Mouse (Mus musculus) myocyte (in vitro differentiated cells): ENCODE measurements at regions not wholly inside any gene's neighbourhood (a gene's known extent, or its start where the extent isn't known, plus 50 kb on each side); places are given as distances from the start of the nearest gene placed in this dataset.

ENCODE experiments used
- H3K27me3 ChIP-seq: one replicate; pipeline ENCODE4 v1.6.1; 2011; ENCODE audit not compliant: control insufficient read depth, insufficient read depth, insufficient read length
- H3K36me3 ChIP-seq: one replicate; pipeline ENCODE4 v1.6.1; 2011; ENCODE audit not compliant: control insufficient read depth, insufficient read depth
- H3K4me2 ChIP-seq: one replicate; pipeline ENCODE4 v1.6.1; 2011; ENCODE audit warnings: low read depth, control low read depth
- H3K4me3 ChIP-seq: one replicate; pipeline ENCODE4 v1.5.1; 2011; ENCODE audit warnings: mild to moderate bottlenecking, control low read depth, moderate library complexity
- H3K79me2 ChIP-seq: one replicate; pipeline ENCODE4 v1.6.1; 2011; ENCODE audit not compliant: control insufficient read depth, insufficient read depth
- H3ac ChIP-seq: one replicate; pipeline ENCODE4 v1.6.1; 2011; ENCODE audit not compliant: control insufficient read depth, insufficient read length
- CEBPB ChIP-seq: IDR thresholded peaks from 2 replicates; pipeline ENCODE4 v1.6.1; 2011; ENCODE audit warnings: mild to moderate bottlenecking, moderate library complexity; ENCODE audit not compliant: poor library complexity, insufficient read depth, severe bottlenecking
- E2F4 ChIP-seq: IDR thresholded peaks from one replicate; pipeline ENCODE4 v1.6.1; 2011; ENCODE audit warnings: mild to moderate bottlenecking, control low read depth, moderate library complexity; ENCODE audit not compliant: insufficient read depth
- MAX ChIP-seq: IDR thresholded peaks from one replicate; pipeline ENCODE4 v1.6.1; 2011; ENCODE audit warnings: low read depth, mild to moderate bottlenecking, control low read depth
- MYOD1 ChIP-seq, 3 experiments: IDR thresholded peaks; one replicate each; pipeline ENCODE4 v1.6.1; 2011; ENCODE audit warnings: control low read depth in 2 of 3, low read depth in 2 of 3, mild to moderate bottlenecking in 2 of 3, moderate library complexity in 1 of 3; ENCODE audit not compliant: insufficient read length in 2 of 3, control insufficient read depth in 1 of 3
- MYOG ChIP-seq, 3 experiments: IDR thresholded peaks; one replicate each; pipeline ENCODE4 v1.6.1; 2011; ENCODE audit warnings: control low read depth in 2 of 3, low read depth in 2 of 3, mild to moderate bottlenecking in 2 of 3; ENCODE audit not compliant: insufficient read length in 2 of 3, control insufficient read depth in 1 of 3, insufficient read depth in 1 of 3
- POLR2A ChIP-seq: IDR thresholded peaks from one replicate; pipeline ENCODE4 v1.6.1; 2011; ENCODE audit warnings: low read depth, mild to moderate bottlenecking, control low read depth, moderate library complexity; ENCODE audit not compliant: insufficient read length
- POLR2AphosphoS2 ChIP-seq: IDR thresholded peaks from one replicate; pipeline ENCODE4 v1.6.1; 2011; ENCODE audit warnings: low read depth, control low read depth; ENCODE audit not compliant: insufficient read length
- REST ChIP-seq: IDR thresholded peaks from one replicate; pipeline ENCODE4 v1.6.1; 2011; ENCODE audit warnings: mild to moderate bottlenecking, control low read depth, moderate library complexity; ENCODE audit not compliant: insufficient read depth, insufficient read length
- SRF ChIP-seq: IDR thresholded peaks from one replicate; pipeline ENCODE4 v1.6.1; 2011; ENCODE audit warnings: low read depth; ENCODE audit not compliant: control insufficient read depth, insufficient read length
- TCF12 ChIP-seq: IDR thresholded peaks from one replicate; pipeline ENCODE4 v1.6.1; 2011; ENCODE audit warnings: mild to moderate bottlenecking, control low read depth; ENCODE audit not compliant: poor library complexity, insufficient read depth, severe bottlenecking
- TCF3 ChIP-seq: IDR thresholded peaks from one replicate; pipeline ENCODE4 v1.6.1; 2011; ENCODE audit warnings: low read depth, control low read depth; ENCODE audit not compliant: insufficient read length
- USF1 ChIP-seq: IDR thresholded peaks from one replicate; pipeline ENCODE4 v1.6.1; 2011; ENCODE audit warnings: low read depth, mild to moderate bottlenecking, control low read depth, moderate library complexity

GRCm38 (mm10) chr7:116676696-116677095 is 172.5 kb downstream of the Nucb2 start:
- Histone ChIP-seq H3K79me2 (no peaks in the 10 kb centered on the region), H3K27me3 (no peaks in the 10 kb centered on the region), H3K4me3 (no peak overlapping the region), H3ac (no peak overlapping the region), H3K4me2 (no peak overlapping the region), H3K36me3 (no peaks in the 10 kb centered on the region)
- TF ChIP-seq TCF3 (no peak), TCF12 (no peak), MYOD1 (IDR thresholded peaks at IDR 0.05; ENCODE audit: control insufficient read depth in 1 of 3, insufficient read length in 2 of 3, low read depth in 2 of 3) (no peak), REST (no peak), MAX (no peak), CEBPB (no peak), E2F4 (no peak), POLR2AphosphoS2 (no peak), MYOG (IDR thresholded peaks at IDR 0.05; ENCODE audit: control insufficient read depth in 1 of 3, insufficient read depth in 1 of 3, insufficient read length in 2 of 3, low read depth in 2 of 3) (no peak), SRF (no peak)

GRCm38 (mm10) chr7:116679195-116679594 is 175.0 kb downstream of the Nucb2 start:
- H3ac ChIP-seq: no peak overlapping the region
- no peak for TF ChIP-seq MYOG (IDR thresholded peaks at IDR 0.05; ENCODE audit: control insufficient read depth in 1 of 3, insufficient read depth in 1 of 3, insufficient read length in 2 of 3, low read depth in 2 of 3)
- TF ChIP-seq MYOD1 (IDR thresholded peaks at IDR 0.05; ENCODE audit: control insufficient read depth in 1 of 3, insufficient read length in 2 of 3, low read depth in 2 of 3): no peak
- TF ChIP-seq REST: no peak
- TF ChIP-seq POLR2AphosphoS2: no peak
- no peak for TF ChIP-seq TCF12
- no peak for TF ChIP-seq USF1
- no peak for TF ChIP-seq E2F4

DNA sequence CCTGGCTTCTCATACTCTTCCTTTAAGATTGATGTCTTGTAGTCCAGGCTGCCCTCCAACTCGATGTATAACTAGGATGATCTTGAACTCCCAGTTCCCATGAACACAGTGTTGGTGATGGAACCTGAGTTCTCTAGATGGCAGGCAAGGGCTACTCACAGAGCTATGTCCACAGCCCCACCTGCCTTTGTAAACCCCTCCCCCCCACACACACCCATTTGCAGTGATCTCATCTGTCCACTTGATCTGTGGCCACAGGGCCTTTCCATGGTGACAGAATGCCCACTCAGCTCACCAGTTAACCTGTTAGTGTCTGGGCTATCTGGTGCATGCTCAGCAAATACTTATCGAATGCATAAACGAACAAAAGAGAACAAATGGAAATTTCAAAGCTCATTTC is 176.4 kb downstream of the Nucb2 start:
- Histone ChIP-seq H3ac (no peak overlapping the region), H3K36me3 (no peaks in the 10 kb centered on the region)
- TF ChIP-seq TCF12: no peak
- TF ChIP-seq E2F4: no peak
- no peak for TF ChIP-seq MAX
- TF ChIP-seq CEBPB: no peak
- TF ChIP-seq REST: no peak
- TF ChIP-seq SRF: no peak
- no peak for TF ChIP-seq TCF3
- TF ChIP-seq POLR2A: no peak
- TF ChIP-seq USF1: no peak
- TF ChIP-seq MYOD1 (IDR thresholded peaks at IDR 0.05; ENCODE audit: control insufficient read depth in 1 of 3, insufficient read length in 2 of 3, low read depth in 2 of 3): no peak
- TF ChIP-seq MYOG (IDR thresholded peaks at IDR 0.05; ENCODE audit: control insufficient read depth in 1 of 3, insufficient read depth in 1 of 3, insufficient read length in 2 of 3, low read depth in 2 of 3): no peak
- no peak for TF ChIP-seq POLR2AphosphoS2

More at GRCm38 (mm10) chr7:116679195-116679594, 175.0 kb downstream of the Nucb2 start:
- Histone ChIP-seq H3K4me3 (no peak overlapping the region), H3K4me2 (no peak overlapping the region), H3K27me3 (no peaks in the 10 kb centered on the region), H3K36me3 (no peaks in the 10 kb centered on the region), H3K79me2 (no peaks in the 10 kb centered on the region)

GRCm38 (mm10) chr7:116681268-116681667 is 177.1 kb downstream of the Nucb2 start:
- Histone ChIP-seq H3K79me2 (no peaks in the 10 kb centered on the region), H3K4me3 (no peak overlapping the region), H3K4me2 (no peak overlapping the region), H3ac (no peak overlapping the region), H3K27me3 (no peaks in the 10 kb centered on the region), H3K36me3 (no peaks in the 10 kb centered on the region)
- TF ChIP-seq REST (no peak), MYOD1 (IDR thresholded peaks at IDR 0.05; ENCODE audit: control insufficient read depth in 1 of 3, insufficient read length in 2 of 3, low read depth in 2 of 3) (no peak), TCF12 (no peak), POLR2AphosphoS2 (no peak), E2F4 (no peak), SRF (no peak), MYOG (IDR thresholded peaks at IDR 0.05; ENCODE audit: control insufficient read depth in 1 of 3, insufficient read depth in 1 of 3, insufficient read length in 2 of 3, low read depth in 2 of 3) (no peak), USF1 (no peak), MAX (no peak), CEBPB (no peak), TCF3 (no peak), POLR2A (no peak)

More for the DNA sequence above, 176.4 kb downstream of the Nucb2 start:
- Histone ChIP-seq H3K4me2 (no peak overlapping the region), H3K27me3 (no peaks in the 10 kb centered on the region), H3K79me2 (no peaks in the 10 kb centered on the region), H3K4me3 (no peak overlapping the region)

GRCm38 (mm10) chr7:116700409-116700808 is 196.2 kb downstream of the Nucb2 start:
- Histone ChIP-seq H3K4me3 (no peak overlapping the region), H3ac (no peak overlapping the region), H3K79me2 (no peaks in the 10 kb centered on the region), H3K4me2 (no peak overlapping the region), H3K36me3 (no peaks in the 10 kb centered on the region), H3K27me3 (no peaks in the 10 kb centered on the region)
- no peak for TF ChIP-seq TCF12
- TF ChIP-seq REST: no peak
- TF ChIP-seq TCF3: no peak
- no peak for TF ChIP-seq POLR2A
- TF ChIP-seq MAX: no peak
- TF ChIP-seq SRF: no peak
- no peak for TF ChIP-seq USF1
- no peak for TF ChIP-seq E2F4
- TF ChIP-seq MYOD1 (IDR thresholded peaks at IDR 0.05; ENCODE audit: control insufficient read depth in 1 of 3, insufficient read length in 2 of 3, low read depth in 2 of 3): no peak
- TF ChIP-seq CEBPB: no peak
- no peak for TF ChIP-seq POLR2AphosphoS2
- TF ChIP-seq MYOG (IDR thresholded peaks at IDR 0.05; ENCODE audit: control insufficient read depth in 1 of 3, insufficient read depth in 1 of 3, insufficient read length in 2 of 3, low read depth in 2 of 3): no peak
